Mouse (Mus musculus) megakaryocyte, embryonic 14.5 days (primary cell): ENCODE results near the gene Asb1.

Source experiments
- FLI1 ChIP-seq: IDR thresholded peaks from 2 replicates; pipeline ENCODE4 v1.6.1; 2012; ENCODE audit warnings: low read length, inconsistent platforms, mixed read lengths
- GATA1 ChIP-seq: IDR thresholded peaks from 3 replicates; pipeline ENCODE4 v1.6.1; 2012; ENCODE audit warnings: mixed read lengths, low read length, inconsistent platforms, borderline replicate concordance

DNA sequence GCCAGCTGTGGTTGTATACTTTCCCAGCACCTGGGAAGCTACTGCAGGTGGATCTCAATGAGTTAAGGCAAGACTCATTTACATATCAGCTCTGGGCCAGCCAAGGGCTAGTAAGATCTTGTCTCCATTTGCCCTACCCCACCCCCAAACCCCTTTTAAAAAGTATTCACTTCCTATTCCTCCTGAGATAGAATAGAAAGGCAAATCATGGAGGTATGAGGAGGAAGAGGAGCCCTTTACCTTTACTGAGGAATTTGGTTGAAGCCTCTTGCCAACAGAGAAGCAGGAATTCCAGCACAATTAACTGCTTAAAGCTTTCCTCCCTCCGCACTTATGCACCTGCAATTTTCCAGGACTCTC, 1.8 kb upstream of the Asb1 start:
- TF ChIP-seq GATA1 (no peak), FLI1 (no peak)
